Mouse (Mus musculus) cerebellum, adult 8-10 months (tissue): Measurements from ENCODE around the gene Ddx49.

ENCODE experiments used
- DNase-seq: peaks from one replicate; pipeline ENCODE4 v3.0.0; 2022

The Ddx49 gene

GRCm38 (mm10) chr8:70302358-70302890 lies at the start of gene Ddx49, which contains the start of gene Cope:
Gene Ddx49, minus strand, starts transcription at chr8:70302489.
Gene Cope, plus strand, starts transcription at chr8:70302518.
- DNase-seq: peak; percentile 94

GRCm38 (mm10) chr8:70352000-70352384 lies 49.7 kb upstream of the Ddx49 start:
- peak; percentile 25 for DNase-seq

DNA sequence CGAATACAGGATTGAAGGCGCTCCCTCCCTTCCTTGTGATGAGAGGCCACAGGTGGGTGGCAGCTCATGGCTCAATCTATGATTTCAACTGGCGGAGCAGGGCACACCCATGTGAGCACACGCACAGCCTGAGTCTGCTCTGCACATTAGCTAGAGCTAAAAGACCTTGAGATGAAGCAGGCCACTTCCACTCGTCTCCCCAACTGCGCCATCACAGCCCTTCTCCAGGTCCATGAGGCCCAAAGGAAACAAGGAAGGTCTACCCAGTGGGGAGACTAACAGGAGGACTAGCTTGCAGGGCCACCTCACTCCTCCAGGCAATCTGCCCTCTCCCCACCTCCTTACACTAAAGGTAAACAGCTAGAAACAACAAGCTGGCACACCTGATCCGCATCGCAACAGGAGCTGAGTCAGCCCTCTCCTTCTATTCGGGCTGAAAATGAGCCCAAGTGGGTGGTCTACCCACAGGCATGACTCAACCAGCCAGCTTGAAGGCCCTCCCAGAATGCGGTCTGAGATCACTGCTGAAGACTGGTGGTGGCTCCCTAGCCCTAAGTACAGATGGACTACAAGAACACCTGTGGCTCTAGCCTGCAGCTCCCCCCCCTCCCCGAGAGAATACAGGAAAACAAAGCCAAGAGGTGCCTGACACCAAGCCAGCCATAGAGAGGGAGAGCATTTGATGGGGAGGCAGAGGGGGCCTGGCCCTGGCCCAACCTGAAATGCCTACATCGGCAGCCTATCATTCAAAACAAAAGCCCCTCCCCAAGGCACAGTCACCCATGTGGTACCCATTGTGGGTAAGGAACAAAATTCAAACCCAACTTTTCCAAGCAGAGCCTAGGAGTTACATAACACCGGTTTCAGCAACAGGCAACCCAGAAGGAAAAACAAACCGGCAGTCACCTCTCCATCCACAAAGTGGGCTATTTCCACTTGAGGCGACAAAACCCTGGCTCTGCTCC lies 49.0 kb upstream of the Ddx49 start:
- no peak for DNase-seq

GRCm38 (mm10) chr8:70347860-70348420 lies 45.7 kb upstream of the Ddx49 start:
- DNase-seq: no peak

- no peak for DNase-seq
Measured at GRCm38 (mm10) chr8:70347443-70347842, 45.2 kb upstream of the Ddx49 start.

- no peak for DNase-seq
Measured at GRCm38 (mm10) chr8:70344279-70344678, 42.0 kb upstream of the Ddx49 start.

- no peak for DNase-seq
Measured at GRCm38 (mm10) chr8:70343696-70344095, 41.4 kb upstream of the Ddx49 start.

DNA sequence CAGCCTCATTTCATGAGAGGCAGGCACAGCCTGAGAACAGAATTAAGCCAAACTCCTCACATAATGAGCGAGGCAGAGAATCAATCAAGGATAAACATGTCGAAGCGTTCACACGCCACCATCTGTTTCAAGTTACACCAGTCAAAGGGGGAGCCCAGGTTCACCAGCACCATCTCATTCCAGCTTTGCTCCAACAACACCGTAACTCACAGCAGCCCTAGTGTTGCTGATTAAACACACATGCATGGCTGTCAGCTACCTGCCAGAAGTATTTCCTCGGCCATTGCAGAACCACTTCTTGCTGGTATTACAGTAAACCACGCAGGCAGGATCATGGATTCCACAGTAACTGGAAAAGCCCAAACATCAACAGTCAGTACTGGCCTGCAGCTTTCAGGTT lies 40.8 kb upstream of the Ddx49 start:
- no peak for DNase-seq

DNA sequence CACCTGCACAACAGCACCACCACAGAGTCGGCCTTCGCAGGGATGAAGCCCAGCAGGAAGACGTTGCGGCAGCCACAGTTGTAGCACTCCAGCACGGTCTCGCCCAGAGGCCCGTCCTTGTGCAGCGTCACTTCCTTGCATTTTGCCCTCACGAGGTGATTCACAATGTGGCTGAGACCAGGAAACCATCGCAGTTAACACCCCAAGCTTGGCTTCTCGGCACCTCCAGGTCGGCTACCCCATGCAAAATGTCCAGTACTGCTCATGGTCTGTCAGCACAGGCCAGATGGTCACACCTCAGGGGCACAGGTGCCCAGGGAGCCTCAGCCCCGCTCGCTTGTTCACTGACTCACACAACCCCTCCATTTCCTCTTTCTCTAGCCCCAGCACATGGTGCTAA lies 39.7 kb upstream of the Ddx49 start:
- DNase-seq: peak; percentile 61

GRCm38 (mm10) chr8:70340659-70341058 lies 38.4 kb upstream of the Ddx49 start:
- DNase-seq: no peak

DNA sequence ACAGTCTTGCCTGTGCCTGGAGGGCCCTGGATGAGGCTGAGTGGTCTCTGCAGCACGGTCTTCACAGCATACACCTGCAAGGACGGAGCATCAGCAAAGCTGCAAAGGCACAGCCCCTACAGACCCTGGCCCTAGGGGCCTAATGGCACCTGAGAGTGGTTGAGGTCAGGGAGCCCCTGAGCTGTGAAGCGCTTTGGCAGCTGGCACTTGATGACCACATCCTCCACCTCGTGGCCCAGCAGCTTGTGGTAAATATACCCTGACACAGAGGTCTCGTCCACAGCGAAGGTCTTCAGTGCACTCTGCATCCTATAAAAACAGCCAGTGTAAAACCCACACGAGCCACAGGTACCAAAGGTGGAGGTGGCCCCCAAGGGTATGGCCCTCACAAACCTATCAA lies 36.6 kb upstream of the Ddx49 start:
- DNase-seq: no peak

DNA sequence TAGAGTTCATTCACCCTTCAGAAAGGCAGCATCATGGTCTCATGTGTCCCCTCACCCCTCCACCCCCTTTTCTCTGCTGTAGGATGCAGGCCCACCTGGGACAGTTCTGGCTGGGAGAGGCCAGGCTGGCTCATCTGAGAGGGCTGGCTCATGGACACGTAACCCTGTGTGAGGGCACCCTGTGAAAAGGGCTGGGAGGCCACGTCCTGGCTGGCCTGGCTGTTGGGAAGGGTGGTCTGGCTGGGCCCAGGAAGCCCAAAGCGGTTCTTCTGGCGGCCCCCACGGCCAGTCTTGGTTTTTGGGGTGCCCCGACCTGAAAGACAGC lies 30.6 kb upstream of the Ddx49 start:
- no peak for DNase-seq

DNA sequence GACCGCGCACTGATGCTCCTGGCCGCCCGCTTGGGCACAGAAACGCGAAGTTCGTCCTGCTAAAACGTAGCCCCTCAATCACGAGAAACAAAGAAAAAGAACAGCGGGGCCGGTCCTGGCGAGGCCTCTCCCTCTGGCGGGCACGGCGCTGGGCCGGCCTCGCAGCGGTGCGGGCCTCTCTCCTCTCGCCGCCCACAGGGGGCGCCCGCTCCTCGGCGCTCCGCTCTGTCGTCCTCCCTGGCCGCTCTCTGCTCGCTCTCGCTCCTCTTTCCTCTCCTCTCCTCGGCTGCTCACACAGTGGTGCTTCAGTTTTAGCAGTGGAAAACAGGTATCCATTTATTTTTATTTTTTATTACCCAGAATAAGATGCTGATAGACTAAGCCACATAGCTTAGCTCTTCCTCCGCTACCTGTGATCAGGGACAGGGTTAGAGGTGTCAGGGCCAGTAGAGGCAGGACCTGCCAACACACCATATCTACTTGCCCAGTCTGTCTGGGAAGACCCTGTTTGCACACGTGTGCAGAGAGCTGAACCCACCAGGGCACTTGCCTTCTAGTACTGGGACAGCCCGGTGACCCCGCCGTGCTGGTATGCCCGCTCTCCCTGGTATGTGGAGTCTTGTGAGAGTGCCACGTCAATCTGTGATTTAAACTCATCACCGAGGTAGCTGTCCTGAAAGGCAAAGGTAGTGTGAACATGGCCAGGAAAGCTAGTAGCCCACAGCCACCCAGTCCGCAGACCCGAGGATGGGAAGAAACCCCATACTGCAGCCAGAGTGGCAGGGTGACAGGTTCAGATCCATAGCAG lies 30.0 kb upstream of the Ddx49 start:
- DNase-seq: peak; percentile 86

DNA sequence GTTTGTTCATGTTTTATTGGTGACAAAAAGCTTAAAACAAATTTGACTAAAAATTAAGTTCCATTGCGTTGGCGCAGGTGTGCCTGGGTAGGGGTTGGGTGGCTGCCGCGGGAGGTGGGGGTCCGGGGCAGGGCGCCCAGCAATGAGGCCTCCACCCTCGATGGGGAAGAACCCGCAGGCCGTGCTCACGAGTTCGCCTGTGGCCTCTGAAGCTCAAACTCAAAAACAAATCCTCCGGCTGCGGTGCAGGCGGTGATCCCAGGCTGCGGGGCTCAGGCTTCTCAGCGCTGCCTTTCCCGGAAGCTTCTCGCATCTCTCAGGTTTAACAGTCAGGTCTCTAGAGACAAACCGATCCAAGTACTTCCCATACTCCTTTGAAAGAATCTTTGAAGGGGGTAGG lies 29.2 kb upstream of the Ddx49 start:
- DNase-seq: no peak

- DNase-seq: no peak
Measured at GRCm38 (mm10) chr8:70330741-70331364, 28.6 kb upstream of the Ddx49 start.

GRCm38 (mm10) chr8:70329835-70330740 lies 27.8 kb upstream of the Ddx49 start:
- no peak for DNase-seq

DNA sequence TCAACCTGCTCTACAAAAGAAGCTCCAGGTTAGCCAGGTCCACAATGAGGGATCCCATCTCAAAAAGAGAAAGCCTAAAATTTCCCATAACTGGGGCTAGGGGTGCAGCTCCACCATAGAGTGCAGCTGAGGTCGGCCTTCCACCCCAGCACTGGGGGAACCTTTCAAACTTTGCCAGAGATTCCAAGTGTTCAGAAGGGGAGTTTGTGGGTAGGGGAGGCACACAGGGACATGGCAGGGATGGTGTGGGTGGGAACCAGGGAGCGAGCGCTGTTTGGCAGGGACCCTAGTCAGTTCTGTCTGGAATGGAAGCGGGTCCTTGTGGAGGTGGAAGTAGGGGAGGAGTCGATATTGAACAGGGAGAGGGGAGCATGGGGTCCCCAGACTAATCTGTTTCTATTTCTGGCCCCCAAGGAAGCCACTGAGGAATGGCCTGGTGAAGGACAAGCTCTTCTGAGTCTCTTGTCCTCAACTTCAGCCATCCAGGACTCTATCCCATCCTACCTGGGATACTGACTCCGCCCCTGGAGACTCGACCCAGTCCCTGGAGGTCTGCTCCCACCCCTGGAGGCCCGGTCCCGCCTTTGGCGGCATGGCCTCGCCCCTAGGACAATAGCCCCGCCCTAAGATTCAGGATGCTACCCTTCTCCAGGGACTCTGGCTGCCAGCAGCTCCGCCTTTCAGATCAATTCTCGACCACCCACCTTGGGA lies 27.0 kb upstream of the Ddx49 start, which contains the start of gene Gdf1:
Gdf1 (plus strand) TSS at position 694 of the 711 bp plus-strand sequence.
- DNase-seq: no peak

GRCm38 (mm10) chr8:70327512-70327911 lies 25.2 kb upstream of the Ddx49 start:
- no peak for DNase-seq

GRCm38 (mm10) chr8:70323716-70324115 lies 21.4 kb upstream of the Ddx49 start:
- no peak for DNase-seq

- DNase-seq: no peak
Measured at GRCm38 (mm10) chr8:70317872-70318271, 15.6 kb upstream of the Ddx49 start.
